Mouse (Mus musculus): ENCODE measurements around the gene Il10. TPM values are rescaled to one million over a fixed set of nuclear protein-coding genes. Genes with fewer than 3 reads are reported as not detected.

The Il10 gene
- total and polyA plus RNA-seq, 3 experiments, result not detected

GRCm38 (mm10) chr1:131068011-131068727, 48.5 kb downstream of the Il10 start:
- Histone ChIP-seq H3K27ac (peak overlapping the region; percentile 9), H3K9ac (ENCODE audit: low read depth, low read length) (no peak overlapping the region), H3K4me3 (no peak overlapping the region), H3K36me3 (ENCODE audit: control insufficient read depth, insufficient read depth, low read length) (peaks cover 19% of the 10 kb centered on the region), H3K4me1 (ENCODE audit: control insufficient read depth, insufficient read depth, low read length) (peaks cover 27% of the 10 kb centered on the region), H3K27me3 (ENCODE audit: control insufficient read depth, insufficient read depth, low read length) (no peaks in the 10 kb centered on the region), H3K79me2 (replicated peaks; ENCODE audit: control insufficient read depth, insufficient read depth, low read length) (peaks cover 5% of the 10 kb centered on the region; the same call in 1 of the 2 replicates)
- TF ChIP-seq EP300 (IDR thresholded peaks at IDR 0.05; ENCODE audit: insufficient read depth, low read depth, low read length), result no peak
- no peak for TF ChIP-seq CTCF (IDR thresholded peaks at IDR 0.05)
- TF ChIP-seq POLR2A (IDR thresholded peaks at IDR 0.05; ENCODE audit: insufficient read depth, low read depth, low read length), result no peak
- 46% methylated on average over 10 of the region's 10 CpGs for WGBS
- intact Hi-C loops (cut with DNase I), result no loop called here
- DNase-seq, result peak in 1 of 2 experiments; percentile 23

DNA sequence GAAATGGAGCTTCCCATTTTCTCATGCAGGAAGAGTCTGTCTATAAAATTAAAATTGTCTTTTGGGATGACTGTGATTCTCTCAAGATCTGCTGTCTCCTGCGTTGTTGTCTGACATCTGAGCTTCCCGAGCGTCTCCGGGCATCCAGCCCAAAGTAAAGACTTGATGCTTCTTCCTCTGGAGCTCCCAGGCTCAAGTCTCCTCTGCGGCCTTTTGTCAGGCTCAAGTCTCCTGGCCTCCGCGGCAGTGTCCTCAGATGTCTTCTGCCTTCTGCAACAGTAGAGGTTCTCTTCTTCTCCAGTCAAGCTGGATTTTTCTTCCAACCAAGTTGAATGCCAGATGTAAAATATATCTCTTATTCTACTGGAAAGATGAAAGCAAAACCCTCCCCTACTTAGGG, 49.4 kb downstream of the Il10 start:
- Histone ChIP-seq H3K4me1 (ENCODE audit: control insufficient read depth, insufficient read depth, low read length) (peaks cover 25% of the 10 kb centered on the region), H3K27ac (no peak overlapping the region; the same call in 1 of the 2 replicates), H3K27me3 (ENCODE audit: control insufficient read depth, insufficient read depth, low read length) (no peaks in the 10 kb centered on the region), H3K79me2 (replicated peaks; ENCODE audit: control insufficient read depth, insufficient read depth, low read length) (peaks cover 8% of the 10 kb centered on the region; the same call in 1 of the 2 replicates), H3K36me3 (ENCODE audit: control insufficient read depth, insufficient read depth, low read length) (peaks cover 22% of the 10 kb centered on the region), H3K4me3 (no peak overlapping the region), H3K9ac (ENCODE audit: low read depth, low read length) (no peak overlapping the region)
- TF ChIP-seq EP300 (IDR thresholded peaks at IDR 0.05; ENCODE audit: insufficient read depth, low read depth, low read length) (no peak), CTCF (IDR thresholded peaks at IDR 0.05) (no peak), POLR2A (IDR thresholded peaks at IDR 0.05; ENCODE audit: insufficient read depth, low read depth, low read length) (no peak)
- intact Hi-C loops (cut with DNase I), result no loop called here
- DNase-seq, result peak in 1 of 2 experiments; percentile 22
- 43% methylated on average over 7 of the region's 7 CpGs for WGBS

DNA sequence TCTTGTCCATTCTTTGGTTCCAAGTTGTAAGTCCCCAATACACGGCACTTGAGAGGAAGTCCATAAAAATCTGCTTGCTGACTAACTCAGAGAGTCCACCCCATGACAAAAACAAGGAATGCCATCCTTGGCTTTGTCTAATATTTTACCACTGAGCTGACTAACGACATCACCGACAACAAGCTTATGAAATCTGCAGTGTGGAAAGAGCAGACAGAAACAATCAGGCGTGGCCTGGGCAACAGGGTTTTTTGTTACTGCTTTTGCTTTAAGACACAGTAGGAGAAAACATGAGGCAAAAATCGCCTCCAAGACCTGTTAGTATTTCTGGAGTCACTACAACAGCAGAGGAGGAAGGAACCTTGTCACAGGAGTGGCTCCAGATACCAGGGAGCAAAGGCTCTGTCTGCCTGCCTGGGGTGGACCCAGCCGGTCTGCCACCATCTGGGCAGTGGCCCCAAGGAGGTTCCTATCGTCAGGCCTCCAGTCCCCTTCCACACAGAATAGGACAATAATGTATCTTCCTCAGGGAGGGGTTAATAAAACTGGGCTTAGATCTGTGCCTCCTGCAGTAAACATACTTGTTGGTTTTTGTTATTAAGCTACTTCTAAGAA, 52.8 kb downstream of the Il10 start:
- Histone ChIP-seq H3K27me3 (ENCODE audit: control insufficient read depth, insufficient read depth, low read length) (no peaks in the 10 kb centered on the region), H3K4me1 (ENCODE audit: control insufficient read depth, insufficient read depth, low read length) (peaks cover 37% of the 10 kb centered on the region), H3K36me3 (ENCODE audit: control insufficient read depth, insufficient read depth, low read length) (peaks cover 23% of the 10 kb centered on the region), H3K79me2 (replicated peaks; ENCODE audit: control insufficient read depth, insufficient read depth, low read length) (peaks cover 14% of the 10 kb centered on the region), H3K27ac (no peak overlapping the region), H3K4me3 (no peak overlapping the region), H3K9ac (ENCODE audit: low read depth, low read length) (no peak overlapping the region)
- no peak for DNase-seq
- TF ChIP-seq CTCF (IDR thresholded peaks at IDR 0.05) (no peak), POLR2A (IDR thresholded peaks at IDR 0.05; ENCODE audit: insufficient read depth, low read depth, low read length) (no peak), EP300 (IDR thresholded peaks at IDR 0.05; ENCODE audit: insufficient read depth, low read depth, low read length) (no peak)
- 52% methylated on average over 7 of the region's 7 CpGs for WGBS
- intact Hi-C loops (cut with DNase I), result no loop called here

- peaks cover 11% of the 10 kb centered on the region; the same call in 1 of the 2 replicates for H3K36me3 ChIP-seq (ENCODE audit: control insufficient read depth, insufficient read depth, low read length)
- intact Hi-C loops (cut with DNase I), result no loop called here
- no peak for DNase-seq
- WGBS, result 18% methylated on average over 8 of the region's 8 CpGs
- no peak overlapping the region for H3K9ac ChIP-seq (ENCODE audit: low read depth, low read length)
- H3K4me3 ChIP-seq, result no peak overlapping the region
- H3K79me2 ChIP-seq (replicated peaks; ENCODE audit: control insufficient read depth, insufficient read depth, low read length), result peaks cover 14% of the 10 kb centered on the region
- H3K4me1 ChIP-seq (ENCODE audit: control insufficient read depth, insufficient read depth, low read length), result peaks cover 41% of the 10 kb centered on the region
- H3K27ac ChIP-seq, result no peak overlapping the region
- no peak for TF ChIP-seq CTCF (IDR thresholded peaks at IDR 0.05)
- no peak for TF ChIP-seq EP300 (IDR thresholded peaks at IDR 0.05; ENCODE audit: insufficient read depth, low read depth, low read length)
- no peak for TF ChIP-seq POLR2A (IDR thresholded peaks at IDR 0.05; ENCODE audit: insufficient read depth, low read depth, low read length)
- no peaks in the 10 kb centered on the region for H3K27me3 ChIP-seq (ENCODE audit: control insufficient read depth, insufficient read depth, low read length)
Measured at GRCm38 (mm10) chr1:131074524-131074938, 54.9 kb downstream of the Il10 start.

Other genes starting within 250 kb of the Il10 start
- under 1 TPM; 0.39 to 0.41 TPM for gene Fcamr, start 218.9 kb upstream of the Il10 start, total RNA-seq (2021)
- gene Fcamr, start 218.9 kb upstream of the Il10 start, polyA plus RNA-seq (2012; rRNA removed), result 0.96 and 1.6 TPM in 2 replicates
- gene Pigr, start 193.2 kb upstream of the Il10 start, total RNA-seq (2021), result not detected
- 0.32 and 3.1 TPM in 2 replicates for gene Pigr, start 193.2 kb upstream of the Il10 start, polyA plus RNA-seq (2012; rRNA removed)
- gene Fcmr, start 154.2 kb upstream of the Il10 start, total RNA-seq (2021), result 1 to 10 TPM; 1.1 to 1.5 TPM
- gene Fcmr, start 154.2 kb upstream of the Il10 start, polyA plus RNA-seq (2012; rRNA removed), result 0.91 and 6.5 TPM in 2 replicates
- not detected for gene Il24, start 132.4 kb upstream of the Il10 start, total RNA-seq (2021)
- gene Il24, start 132.4 kb upstream of the Il10 start, polyA plus RNA-seq (2012; rRNA removed), result not detected in 2 replicates
- gene Il20, start 108.4 kb upstream of the Il10 start, total RNA-seq (2021), result not detected
- gene Il20, start 108.4 kb upstream of the Il10 start, polyA plus RNA-seq (2012; rRNA removed), result not detected in 2 replicates
- gene Il19, start 79.7 kb upstream of the Il10 start, total RNA-seq (2021), result not detected
- gene Il19, start 79.7 kb upstream of the Il10 start, polyA plus RNA-seq (2012; rRNA removed), result not detected in 2 replicates
- 100 to 1,000 TPM; 283 to 363 TPM for gene Mapkapk2, start 78.0 kb downstream of the Il10 start, total RNA-seq (2021)
- gene Mapkapk2, start 78.0 kb downstream of the Il10 start, polyA plus RNA-seq (2012; rRNA removed), result 196 and 305 TPM in 2 replicates
- gene Dyrk3, start 118.5 kb downstream of the Il10 start, total RNA-seq (2021), result under 1 TPM; 0.48 to 0.70 TPM
- gene Dyrk3, start 118.5 kb downstream of the Il10 start, polyA plus RNA-seq (2012; rRNA removed), result 0.16 and 0.32 TPM in 2 replicates
- gene Eif2d, start 133.3 kb downstream of the Il10 start, total RNA-seq (2021), result 10 to 100 TPM; 34.7 to 37.1 TPM
- 25.8 and 35.3 TPM in 2 replicates for gene Eif2d, start 133.3 kb downstream of the Il10 start, polyA plus RNA-seq (2012; rRNA removed)
- gene Rassf5, start 225.4 kb downstream of the Il10 start, total RNA-seq (2021), result 1 to 10 TPM; 1.7 to 2.3 TPM
- gene Rassf5, start 225.4 kb downstream of the Il10 start, polyA plus RNA-seq (2012; rRNA removed), result 1.6 and 2.0 TPM in 2 replicates

Measured in heart, adult 2 months (tissue).